Mouse (Mus musculus): ENCODE measurements at regions not wholly inside any gene's neighbourhood (a gene's known extent, or its start where the extent isn't known, plus 50 kb on each side); places are given as distances from the start of the nearest gene placed in this dataset.
A peak's percentile ranks its signal among the peaks of the same experiment; 100 is the strongest.

DNA sequence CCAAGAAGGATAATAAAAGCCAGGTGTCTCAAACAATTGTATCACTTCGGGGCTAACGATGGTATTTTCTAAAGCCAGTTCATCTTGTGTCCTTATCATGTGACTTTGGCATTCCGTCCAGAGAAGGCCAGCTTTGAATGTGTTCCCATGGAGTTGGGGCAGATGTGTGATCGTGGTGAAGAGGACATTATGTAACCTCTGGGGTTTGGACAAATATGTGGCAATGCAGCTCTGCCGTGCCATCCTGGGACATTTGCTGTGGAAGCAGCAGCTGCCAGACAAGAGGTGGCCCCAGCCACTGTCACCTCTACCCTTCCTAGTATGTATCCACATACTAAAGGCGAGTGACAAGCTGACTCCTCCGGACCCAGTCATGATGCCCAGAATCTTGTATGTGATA is 60.8 kb upstream of the Prok2 start:
- no peaks in the 10 kb centered on the region for H3K4me1 ChIP-seq (ENCODE audit: control insufficient read depth in 2 of 2, insufficient read depth in 2 of 2, low read length in 2 of 2, poor library complexity in 1 of 2)
- DNase-seq (ENCODE audit: low read depth, low spot score): no peak
- TF ChIP-seq HCFC1 (IDR thresholded peaks at IDR 0.05; ENCODE audit: borderline replicate concordance, insufficient read depth, low read length) (no peak), MAFK (IDR thresholded peaks at IDR 0.05; ENCODE audit: insufficient read depth, low read depth, low read length) (no peak), CHD2 (IDR thresholded peaks at IDR 0.05; ENCODE audit: low read depth, low read length) (no peak), ZC3H11A (IDR thresholded peaks at IDR 0.05; ENCODE audit: borderline replicate concordance, low read depth, low read length) (no peak), ZNF384 (IDR thresholded peaks at IDR 0.05; ENCODE audit: low read depth, low read length) (no peak)
- H3K9me3 ChIP-seq (ENCODE audit: control insufficient read depth, insufficient read depth, low read depth, low read length): no peaks in the 10 kb centered on the region
- no peak overlapping the region for H3K27ac ChIP-seq (ENCODE audit: insufficient read depth, low read depth, low read length, poor library complexity, severe bottlenecking)
- H3K36me3 ChIP-seq (ENCODE audit: control insufficient read depth, insufficient read depth, low read length, poor library complexity, severe bottlenecking): no peaks in the 10 kb centered on the region
- H3K9ac ChIP-seq (ENCODE audit: insufficient read depth, low read depth, low read length, poor library complexity, severe bottlenecking): no peak overlapping the region
- H3K4me3 ChIP-seq (ENCODE audit: insufficient read depth in 1 of 2, low read depth in 1 of 2, low read length in 2 of 2, poor library complexity in 1 of 2, severe bottlenecking in 1 of 2): no peak overlapping the region
- in situ Hi-C loops (cut with MboI; ENCODE audit: low sequenced_read_pairs in 2 of 2, unreplicated experiment in 2 of 2): no loop called here

DNA sequence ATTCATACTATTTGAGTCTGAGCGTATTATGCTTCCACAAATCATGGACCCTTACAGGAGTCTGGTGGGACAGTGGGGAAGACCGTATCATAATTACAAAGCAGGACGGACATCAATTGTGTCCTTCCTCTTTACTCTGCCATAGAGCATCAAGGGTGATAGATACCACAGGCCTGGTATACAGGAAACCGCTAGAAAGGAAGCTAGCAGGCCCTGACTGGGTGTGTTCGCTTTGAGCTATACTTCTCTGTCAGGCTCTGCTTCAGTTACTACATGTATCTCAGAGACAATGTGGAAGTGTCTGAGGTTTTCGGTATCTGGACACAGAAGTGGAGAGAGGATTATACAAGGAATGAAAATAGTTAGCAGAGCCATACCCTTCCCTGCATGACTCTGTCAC is 59.0 kb upstream of the Prok2 start:
- no peak for TF ChIP-seq ZC3H11A (IDR thresholded peaks at IDR 0.05; ENCODE audit: borderline replicate concordance, low read depth, low read length)
- TF ChIP-seq HCFC1 (IDR thresholded peaks at IDR 0.05; ENCODE audit: borderline replicate concordance, insufficient read depth, low read length): no peak
- TF ChIP-seq CHD2 (IDR thresholded peaks at IDR 0.05; ENCODE audit: low read depth, low read length): no peak
- H3K9me3 ChIP-seq (ENCODE audit: control insufficient read depth, insufficient read depth, low read depth, low read length): no peaks in the 10 kb centered on the region
- no peak overlapping the region for H3K4me3 ChIP-seq (ENCODE audit: insufficient read depth in 1 of 2, low read depth in 1 of 2, low read length in 2 of 2, poor library complexity in 1 of 2, severe bottlenecking in 1 of 2)
- no peak overlapping the region for H3K27ac ChIP-seq (ENCODE audit: insufficient read depth, low read depth, low read length, poor library complexity, severe bottlenecking)
- H3K36me3 ChIP-seq (ENCODE audit: control insufficient read depth, insufficient read depth, low read length, poor library complexity, severe bottlenecking): no peaks in the 10 kb centered on the region
- no peaks in the 10 kb centered on the region for H3K4me1 ChIP-seq (ENCODE audit: control insufficient read depth in 2 of 2, insufficient read depth in 2 of 2, low read length in 2 of 2, poor library complexity in 1 of 2)
- no peak for DNase-seq (ENCODE audit: low read depth, low spot score)
- in situ Hi-C loops (cut with MboI; ENCODE audit: low sequenced_read_pairs in 2 of 2, unreplicated experiment in 2 of 2): no loop called here
- H3K9ac ChIP-seq (ENCODE audit: insufficient read depth, low read depth, low read length, poor library complexity, severe bottlenecking): no peak overlapping the region

DNA sequence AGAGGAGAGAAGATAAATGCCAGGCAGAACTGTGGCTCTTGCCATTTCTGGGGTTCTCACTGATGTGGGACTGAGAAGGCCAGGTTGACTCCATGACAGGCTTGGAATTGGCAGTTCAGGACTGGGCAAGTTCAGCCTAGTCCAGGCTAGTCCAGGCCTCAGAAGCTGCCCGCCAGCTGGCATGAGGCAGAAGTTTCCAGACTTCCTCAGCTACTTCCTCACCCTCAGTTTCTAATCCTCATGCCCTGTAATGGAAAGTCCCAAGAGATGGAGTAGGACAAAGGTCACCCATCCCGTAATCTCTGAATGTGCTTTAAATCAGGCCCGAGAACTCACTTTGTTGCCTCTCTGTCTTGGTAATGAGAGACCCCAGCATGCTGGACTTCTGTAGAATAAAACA is 58.6 kb upstream of the Prok2 start:
- no peaks in the 10 kb centered on the region for H3K36me3 ChIP-seq (ENCODE audit: control insufficient read depth, insufficient read depth, low read length, poor library complexity, severe bottlenecking)
- H3K27ac ChIP-seq (ENCODE audit: insufficient read depth, low read depth, low read length, poor library complexity, severe bottlenecking): no peak overlapping the region
- DNase-seq (ENCODE audit: low read depth, low spot score): no peak
- H3K4me3 ChIP-seq (ENCODE audit: insufficient read depth in 1 of 2, low read depth in 1 of 2, low read length in 2 of 2, poor library complexity in 1 of 2, severe bottlenecking in 1 of 2): no peak overlapping the region
- TF ChIP-seq MAFK (IDR thresholded peaks at IDR 0.05; ENCODE audit: insufficient read depth, low read depth, low read length) (no peak), ZC3H11A (IDR thresholded peaks at IDR 0.05; ENCODE audit: borderline replicate concordance, low read depth, low read length) (no peak), CHD2 (IDR thresholded peaks at IDR 0.05; ENCODE audit: low read depth, low read length) (no peak), HCFC1 (IDR thresholded peaks at IDR 0.05; ENCODE audit: borderline replicate concordance, insufficient read depth, low read length) (no peak), ZNF384 (IDR thresholded peaks at IDR 0.05; ENCODE audit: low read depth, low read length) (no peak)
- H3K9ac ChIP-seq (ENCODE audit: insufficient read depth, low read depth, low read length, poor library complexity, severe bottlenecking): no peak overlapping the region
- H3K4me1 ChIP-seq (ENCODE audit: control insufficient read depth in 2 of 2, insufficient read depth in 2 of 2, low read length in 2 of 2, poor library complexity in 1 of 2): no peaks in the 10 kb centered on the region
- no peaks in the 10 kb centered on the region for H3K9me3 ChIP-seq (ENCODE audit: control insufficient read depth, insufficient read depth, low read depth, low read length)
- in situ Hi-C loops (cut with MboI; ENCODE audit: low sequenced_read_pairs in 2 of 2, unreplicated experiment in 2 of 2): no loop called here

DNA sequence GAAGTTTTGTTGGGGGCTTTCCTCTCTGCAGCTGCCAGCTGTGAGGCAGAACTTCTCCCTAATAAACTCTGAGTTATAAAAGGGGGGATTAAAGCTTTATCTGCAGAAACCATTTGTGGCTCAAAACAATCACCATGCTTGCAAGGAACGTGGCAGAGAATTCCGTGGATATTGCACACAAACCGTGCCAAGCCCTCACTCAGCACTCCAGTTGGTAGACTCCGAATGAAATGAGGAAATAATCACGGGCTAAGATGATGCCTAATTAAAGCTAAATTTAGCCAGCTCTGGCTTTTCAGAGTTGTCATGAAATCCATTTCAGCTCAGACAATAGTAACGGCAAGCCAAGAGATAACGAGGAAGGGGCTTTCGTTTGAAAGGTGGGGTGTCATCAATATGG is 58.1 kb upstream of the Prok2 start:
- Histone ChIP-seq H3K9ac (ENCODE audit: insufficient read depth, low read depth, low read length, poor library complexity, severe bottlenecking) (no peak overlapping the region), H3K4me1 (ENCODE audit: control insufficient read depth in 2 of 2, insufficient read depth in 2 of 2, low read length in 2 of 2, poor library complexity in 1 of 2) (no peaks in the 10 kb centered on the region; a peak in 2 of 4 replicates), H3K4me3 (ENCODE audit: insufficient read depth in 1 of 2, low read depth in 1 of 2, low read length in 2 of 2, poor library complexity in 1 of 2, severe bottlenecking in 1 of 2) (no peak overlapping the region), H3K36me3 (ENCODE audit: control insufficient read depth, insufficient read depth, low read length, poor library complexity, severe bottlenecking) (no peaks in the 10 kb centered on the region), H3K9me3 (ENCODE audit: control insufficient read depth, insufficient read depth, low read depth, low read length) (no peaks in the 10 kb centered on the region), H3K27ac (ENCODE audit: insufficient read depth, low read depth, low read length, poor library complexity, severe bottlenecking) (no peak overlapping the region)
- TF ChIP-seq ZNF384 (IDR thresholded peaks at IDR 0.05; ENCODE audit: low read depth, low read length): no peak
- no peak for TF ChIP-seq HCFC1 (IDR thresholded peaks at IDR 0.05; ENCODE audit: borderline replicate concordance, insufficient read depth, low read length)
- TF ChIP-seq CHD2 (IDR thresholded peaks at IDR 0.05; ENCODE audit: low read depth, low read length): no peak
- TF ChIP-seq MAFK (IDR thresholded peaks at IDR 0.05; ENCODE audit: insufficient read depth, low read depth, low read length): no peak
- in situ Hi-C loops (cut with MboI; ENCODE audit: low sequenced_read_pairs in 2 of 2, unreplicated experiment in 2 of 2): no loop called here
- no peak for DNase-seq (ENCODE audit: low read depth, low spot score)

DNA sequence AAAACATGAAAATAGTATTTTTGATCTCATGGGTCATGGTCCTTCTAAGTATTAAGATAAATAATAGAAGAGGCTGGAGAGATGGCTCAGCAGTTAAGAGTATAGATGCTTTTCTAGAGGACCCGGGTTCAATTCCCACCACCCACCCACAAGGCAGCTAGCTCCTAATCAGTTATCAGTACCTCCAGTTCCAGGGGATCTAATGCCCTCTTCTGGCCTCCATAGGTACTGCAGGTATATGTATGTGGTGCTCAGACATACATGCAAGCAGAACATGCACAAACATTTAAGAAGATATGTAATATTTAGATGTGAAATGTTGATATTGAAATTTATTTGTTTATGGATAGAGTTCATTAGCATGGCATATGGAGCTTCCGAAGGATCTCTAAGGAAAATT is 56.8 kb upstream of the Prok2 start:
- H3K4me3 ChIP-seq (ENCODE audit: insufficient read depth in 1 of 2, low read depth in 1 of 2, low read length in 2 of 2, poor library complexity in 1 of 2, severe bottlenecking in 1 of 2): no peak overlapping the region
- H3K36me3 ChIP-seq (ENCODE audit: control insufficient read depth, insufficient read depth, low read length, poor library complexity, severe bottlenecking): no peaks in the 10 kb centered on the region
- no peaks in the 10 kb centered on the region; a peak in 2 of 4 replicates for H3K4me1 ChIP-seq (ENCODE audit: control insufficient read depth in 2 of 2, insufficient read depth in 2 of 2, low read length in 2 of 2, poor library complexity in 1 of 2)
- in situ Hi-C loops (cut with MboI; ENCODE audit: low sequenced_read_pairs in 2 of 2, unreplicated experiment in 2 of 2): no loop called here
- no peak overlapping the region for H3K9ac ChIP-seq (ENCODE audit: insufficient read depth, low read depth, low read length, poor library complexity, severe bottlenecking)
- H3K9me3 ChIP-seq (ENCODE audit: control insufficient read depth, insufficient read depth, low read depth, low read length): no peaks in the 10 kb centered on the region
- H3K27ac ChIP-seq (ENCODE audit: insufficient read depth, low read depth, low read length, poor library complexity, severe bottlenecking): no peak overlapping the region
- TF ChIP-seq HCFC1 (IDR thresholded peaks at IDR 0.05; ENCODE audit: borderline replicate concordance, insufficient read depth, low read length): no peak
- TF ChIP-seq ZNF384 (IDR thresholded peaks at IDR 0.05; ENCODE audit: low read depth, low read length): no peak
- no peak for TF ChIP-seq CHD2 (IDR thresholded peaks at IDR 0.05; ENCODE audit: low read depth, low read length)
- TF ChIP-seq ZC3H11A (IDR thresholded peaks at IDR 0.05; ENCODE audit: borderline replicate concordance, low read depth, low read length): peak; percentile 59; the same call in 1 of the 2 replicates
- TF ChIP-seq MAFK (IDR thresholded peaks at IDR 0.05; ENCODE audit: insufficient read depth, low read depth, low read length): no peak
- no peak for DNase-seq (ENCODE audit: low read depth, low spot score)
